Mouse (Mus musculus): ENCODE results near the gene Gm29427. TPM values are rescaled to one million over a fixed set of nuclear protein-coding genes. Genes with fewer than 3 reads are reported as not detected.
A peak's percentile ranks its signal among the peaks of the same experiment; 100 is the strongest.

Gm29427 gene
- not detected in 2 replicates for polyA plus RNA-seq (2014; fragmentation: Nextera tagmentation; extraction: Ambion mirVana)

DNA sequence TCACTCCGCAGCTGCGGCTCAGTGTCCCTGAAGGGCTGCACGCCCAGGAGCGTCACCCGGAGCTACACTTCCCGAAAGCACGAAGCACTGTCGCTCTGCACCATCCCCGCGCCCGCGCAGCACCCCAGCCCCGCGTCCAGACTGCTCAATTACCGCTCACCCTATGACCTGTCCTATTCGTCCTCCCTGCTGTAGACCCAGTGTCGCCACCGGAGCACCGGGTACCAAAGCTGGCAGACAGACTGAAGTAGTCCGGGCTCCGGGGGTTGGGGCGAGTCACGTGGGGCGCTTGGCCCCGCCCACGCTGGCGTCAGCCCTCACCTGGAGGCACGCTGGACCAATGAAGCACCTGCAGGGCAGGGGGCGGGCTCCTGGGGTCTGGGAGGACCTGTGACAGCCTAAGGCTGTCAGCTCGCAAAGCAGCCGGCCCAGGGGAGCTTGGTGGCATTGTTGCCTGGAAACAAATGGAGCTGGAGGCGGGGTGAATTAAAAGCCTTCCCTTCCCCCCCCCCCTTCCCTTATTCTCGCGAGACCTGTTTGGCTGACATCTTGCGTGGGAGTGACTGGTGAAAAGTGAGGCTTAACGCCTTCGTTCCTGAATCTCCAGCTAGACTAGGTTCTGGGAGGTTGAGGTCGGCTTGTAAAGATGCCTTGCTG lies at the start of gene Gm29427:
Gene Gm29427 (minus strand): TSS at position 239 of the 657 bp plus-strand sequence.
- no peaks in the 10 kb centered on the region for H3K9me3 ChIP-seq (replicated peaks; ENCODE audit: control insufficient read depth, low read length)
- H3K4me2 ChIP-seq: peak within 1 kb of the TSS; percentile 99
- ATAC-seq (replicated peaks; ENCODE audit: insufficient number of reproducible peaks, low FRiP score, low TSS enrichment): peak; percentile 91
- 0% methylated on average over 38 of the region's 38 CpGs for WGBS (ENCODE audit: insufficient replicate concordance)
- no peaks in the 10 kb centered on the region; the same call in 1 of the 2 replicates for H3K27me3 ChIP-seq (ENCODE audit: control insufficient read depth, insufficient read depth, low read length)
- H3K4me3 ChIP-seq (ENCODE audit: low read depth, low read length): peak within 1 kb of the TSS; percentile 98
- H3K36me3 ChIP-seq (ENCODE audit: control insufficient read depth, insufficient read depth, low read length): no peaks in the 10 kb centered on the region
- peak within 1 kb of the TSS; percentile 96 for H3K9ac ChIP-seq (ENCODE audit: low read depth, low read length)
- peak within 1 kb of the TSS; percentile 87 for H3K27ac ChIP-seq (ENCODE audit: low read depth, low read length)
- peaks cover 2% of the 10 kb centered on the region; the same call in 1 of the 2 replicates for H3K4me1 ChIP-seq (ENCODE audit: control insufficient read depth, insufficient read depth, low read length)

DNA sequence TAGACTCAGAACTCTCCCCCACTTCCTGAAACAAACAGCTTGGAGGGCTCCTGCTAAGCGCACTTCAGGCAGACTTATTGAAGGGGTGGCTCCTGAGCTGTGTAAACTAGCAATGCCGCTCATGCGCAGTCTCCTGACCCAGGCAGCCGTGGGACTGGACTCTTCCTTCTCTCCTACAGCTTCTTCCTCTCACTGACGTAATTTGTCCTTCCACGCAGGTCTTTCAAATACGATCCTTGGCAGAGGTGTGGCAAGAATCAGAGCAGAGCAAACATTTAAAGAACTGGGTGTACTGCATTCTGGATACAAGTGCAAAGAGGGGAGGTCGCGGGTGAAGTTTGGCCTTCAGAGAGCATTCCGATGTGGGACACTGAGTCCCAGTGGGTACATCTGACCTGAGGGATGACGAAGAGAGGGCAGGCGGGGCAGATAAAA lies 48.4 kb upstream of the Gm29427 start:
- WGBS (ENCODE audit: insufficient replicate concordance): 82% methylated on average over 12 of the region's 12 CpGs
- no peak for ATAC-seq (replicated peaks; ENCODE audit: insufficient number of reproducible peaks, low FRiP score, low TSS enrichment)
- H3K4me2 ChIP-seq: no peak overlapping the region

DNA sequence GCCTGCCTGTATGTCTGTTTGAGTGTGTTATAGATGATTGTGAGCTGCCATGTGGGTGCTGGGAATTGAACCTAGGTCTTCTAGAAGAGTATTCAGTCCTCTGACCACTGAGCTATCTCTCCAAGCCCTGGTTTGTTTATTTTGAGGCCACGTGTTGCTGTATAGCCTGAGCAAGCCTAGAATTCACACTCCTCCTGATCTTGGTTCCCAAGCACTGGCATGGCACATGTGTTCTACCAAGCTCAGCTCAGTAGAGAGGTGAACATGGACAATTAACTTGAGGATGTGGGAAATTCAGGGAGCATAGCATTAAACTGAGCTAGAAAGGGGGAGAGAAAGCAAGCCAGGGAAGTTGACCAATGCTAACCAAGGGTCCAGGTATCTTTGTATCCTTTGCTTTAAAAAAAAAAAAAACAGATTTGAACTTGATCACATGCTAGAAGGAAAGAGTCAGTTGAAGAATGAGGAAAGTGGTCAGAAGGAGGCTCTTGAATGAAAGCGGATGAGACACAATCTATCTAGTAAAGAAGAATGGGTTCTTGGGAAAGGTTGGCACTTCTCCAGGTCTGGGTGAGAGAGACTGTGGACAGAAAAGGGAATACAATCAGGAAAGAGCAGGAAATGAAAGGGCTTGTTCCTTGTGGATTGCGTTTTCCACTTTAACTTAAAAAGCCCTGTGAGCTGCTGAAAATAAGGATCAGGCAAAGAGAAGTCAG lies 46.6 kb upstream of the Gm29427 start:
- no peak overlapping the region for H3K27ac ChIP-seq (ENCODE audit: low read depth, low read length)
- peaks cover 5% of the 10 kb centered on the region; the same call in 1 of the 2 replicates for H3K4me1 ChIP-seq (ENCODE audit: control insufficient read depth, insufficient read depth, low read length)
- H3K9me3 ChIP-seq (replicated peaks; ENCODE audit: control insufficient read depth, low read length): no peaks in the 10 kb centered on the region
- H3K4me3 ChIP-seq (ENCODE audit: low read depth, low read length): no peak overlapping the region
- no peak overlapping the region for H3K4me2 ChIP-seq
- 65% methylated on average over 3 of the region's 3 CpGs for WGBS (ENCODE audit: insufficient replicate concordance)
- no peak overlapping the region for H3K9ac ChIP-seq (ENCODE audit: low read depth, low read length)
- H3K27me3 ChIP-seq (ENCODE audit: control insufficient read depth, insufficient read depth, low read length): no peaks in the 10 kb centered on the region
- no peaks in the 10 kb centered on the region for H3K36me3 ChIP-seq (ENCODE audit: control insufficient read depth, insufficient read depth, low read length)
- ATAC-seq (replicated peaks; ENCODE audit: insufficient number of reproducible peaks, low FRiP score, low TSS enrichment): no peak

More for the DNA sequence above, 48.4 kb upstream of the Gm29427 start:
- no peaks in the 10 kb centered on the region for H3K27me3 ChIP-seq (ENCODE audit: control insufficient read depth, insufficient read depth, low read length)
- H3K9ac ChIP-seq (ENCODE audit: low read depth, low read length): no peak overlapping the region
- H3K27ac ChIP-seq (ENCODE audit: low read depth, low read length): no peak overlapping the region
- no peaks in the 10 kb centered on the region for H3K36me3 ChIP-seq (ENCODE audit: control insufficient read depth, insufficient read depth, low read length)
- peaks cover 5% of the 10 kb centered on the region; the same call in 1 of the 2 replicates for H3K4me1 ChIP-seq (ENCODE audit: control insufficient read depth, insufficient read depth, low read length)
- H3K9me3 ChIP-seq (replicated peaks; ENCODE audit: control insufficient read depth, low read length): no peaks in the 10 kb centered on the region
- no peak overlapping the region for H3K4me3 ChIP-seq (ENCODE audit: low read depth, low read length)

DNA sequence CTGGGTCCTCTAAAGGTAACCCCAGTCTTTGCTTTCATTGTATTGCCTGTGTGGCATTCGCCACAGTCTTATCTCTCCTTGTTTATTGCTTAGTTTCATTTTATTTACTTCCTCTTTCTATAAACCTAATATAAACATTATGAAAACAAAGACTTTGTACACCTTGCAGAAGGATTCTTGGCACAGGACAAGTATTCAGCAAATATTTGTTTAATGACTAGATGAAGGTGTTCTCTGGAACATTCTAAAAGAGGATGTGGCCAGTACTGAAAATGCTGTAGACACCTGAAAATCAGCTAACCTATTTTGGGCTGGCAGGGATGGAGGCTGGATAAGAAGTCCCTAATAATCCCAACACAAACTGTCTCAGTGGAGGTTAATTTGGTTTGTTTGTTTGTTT lies 46.0 kb upstream of the Gm29427 start:
- Histone ChIP-seq H3K4me3 (ENCODE audit: low read depth, low read length) (no peak overlapping the region), H3K9ac (ENCODE audit: low read depth, low read length) (no peak overlapping the region), H3K27ac (ENCODE audit: low read depth, low read length) (no peak overlapping the region), H3K36me3 (ENCODE audit: control insufficient read depth, insufficient read depth, low read length) (no peaks in the 10 kb centered on the region), H3K27me3 (ENCODE audit: control insufficient read depth, insufficient read depth, low read length) (no peaks in the 10 kb centered on the region), H3K4me1 (ENCODE audit: control insufficient read depth, insufficient read depth, low read length) (peaks cover 5% of the 10 kb centered on the region; the same call in 1 of the 2 replicates), H3K4me2 (no peak overlapping the region), H3K9me3 (replicated peaks; ENCODE audit: control insufficient read depth, low read length) (no peaks in the 10 kb centered on the region)
- no peak for ATAC-seq (replicated peaks; ENCODE audit: insufficient number of reproducible peaks, low FRiP score, low TSS enrichment)
- 69% methylated on average over 1 of the region's 1 CpGs for WGBS (ENCODE audit: insufficient replicate concordance)

DNA sequence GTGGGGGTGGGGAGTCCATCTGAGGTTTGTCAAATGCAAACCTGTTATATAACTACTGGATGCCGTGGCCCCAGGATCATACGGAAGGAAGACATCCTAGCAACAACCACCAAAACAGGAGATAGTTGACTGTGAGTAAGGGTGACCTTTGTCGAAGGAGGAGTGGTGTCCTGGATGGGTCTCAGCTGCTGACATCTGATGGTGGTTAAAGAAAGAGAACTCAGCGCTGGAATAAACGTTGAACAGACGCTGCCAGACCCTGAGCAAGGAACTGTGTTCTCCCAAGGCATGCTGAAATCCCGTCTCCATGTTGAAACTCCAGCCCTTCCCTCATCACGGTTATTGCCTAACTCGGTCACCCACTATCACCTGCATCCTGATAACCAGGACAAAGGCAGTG lies 44.1 kb upstream of the Gm29427 start:
- no peak for ATAC-seq (replicated peaks; ENCODE audit: insufficient number of reproducible peaks, low FRiP score, low TSS enrichment)
- no peaks in the 10 kb centered on the region for H3K27me3 ChIP-seq (ENCODE audit: control insufficient read depth, insufficient read depth, low read length)
- H3K27ac ChIP-seq (ENCODE audit: low read depth, low read length): no peak overlapping the region
- no peaks in the 10 kb centered on the region for H3K36me3 ChIP-seq (ENCODE audit: control insufficient read depth, insufficient read depth, low read length)
- WGBS (ENCODE audit: insufficient replicate concordance): 39% methylated on average over 9 of the region's 9 CpGs
- H3K4me3 ChIP-seq (ENCODE audit: low read depth, low read length): no peak overlapping the region
- no peaks in the 10 kb centered on the region for H3K9me3 ChIP-seq (replicated peaks; ENCODE audit: control insufficient read depth, low read length)
- peaks cover 5% of the 10 kb centered on the region; the same call in 1 of the 2 replicates for H3K4me1 ChIP-seq (ENCODE audit: control insufficient read depth, insufficient read depth, low read length)
- H3K9ac ChIP-seq (ENCODE audit: low read depth, low read length): no peak overlapping the region
- H3K4me2 ChIP-seq: no peak overlapping the region

DNA sequence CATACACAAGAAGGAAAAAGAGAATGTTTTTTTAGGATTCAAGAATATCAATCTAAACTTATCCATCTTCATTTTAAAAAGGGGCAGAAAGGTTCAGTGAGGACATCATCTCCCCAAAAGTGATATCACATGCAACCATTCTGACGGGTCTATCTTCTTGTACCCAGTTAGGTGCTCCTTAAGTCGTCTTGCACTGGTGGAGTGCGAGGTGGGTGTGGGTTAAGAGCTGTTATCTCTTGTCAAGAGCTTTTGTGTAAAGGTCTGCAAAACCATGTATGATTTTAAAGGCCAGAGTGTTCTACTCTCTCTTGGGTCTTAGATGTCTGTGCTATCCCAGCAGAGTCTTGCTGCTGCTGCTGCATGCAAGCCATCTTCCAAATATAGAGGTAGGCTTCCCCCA lies 31.2 kb upstream of the Gm29427 start:
- H3K36me3 ChIP-seq (ENCODE audit: control insufficient read depth, insufficient read depth, low read length): no peaks in the 10 kb centered on the region
- no peak for ATAC-seq (replicated peaks; ENCODE audit: insufficient number of reproducible peaks, low FRiP score, low TSS enrichment)
- 58% methylated on average over 3 of the region's 3 CpGs for WGBS (ENCODE audit: insufficient replicate concordance)
- no peak overlapping the region for H3K27ac ChIP-seq (ENCODE audit: low read depth, low read length)
- peaks cover 4% of the 10 kb centered on the region; the same call in 1 of the 2 replicates for H3K4me1 ChIP-seq (ENCODE audit: control insufficient read depth, insufficient read depth, low read length)
- no peak overlapping the region for H3K9ac ChIP-seq (ENCODE audit: low read depth, low read length)
- no peaks in the 10 kb centered on the region for H3K9me3 ChIP-seq (replicated peaks; ENCODE audit: control insufficient read depth, low read length)
- no peak overlapping the region for H3K4me3 ChIP-seq (ENCODE audit: low read depth, low read length)
- H3K4me2 ChIP-seq: no peak overlapping the region
- no peaks in the 10 kb centered on the region for H3K27me3 ChIP-seq (ENCODE audit: control insufficient read depth, insufficient read depth, low read length)

DNA sequence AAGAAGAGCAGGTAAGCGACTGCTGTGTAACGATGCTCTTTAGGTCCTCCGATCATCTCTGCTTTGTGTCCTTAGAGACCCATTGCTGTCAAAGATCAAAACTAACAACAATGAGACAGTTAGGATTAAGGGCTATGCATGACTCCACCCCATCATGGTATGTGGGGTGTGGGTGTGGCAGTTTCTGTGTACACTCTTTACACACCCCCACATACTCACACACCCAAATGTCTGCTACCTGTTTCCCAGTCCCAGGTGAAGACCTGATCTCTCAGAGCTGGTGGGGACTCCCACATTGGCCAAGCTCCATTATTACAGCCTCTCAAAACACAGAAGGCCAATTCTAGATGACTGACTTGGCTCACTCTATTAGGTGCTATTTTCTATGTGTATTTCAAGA lies 30.0 kb upstream of the Gm29427 start:
- Histone ChIP-seq H3K4me1 (ENCODE audit: control insufficient read depth, insufficient read depth, low read length) (peaks cover 14% of the 10 kb centered on the region), H3K36me3 (ENCODE audit: control insufficient read depth, insufficient read depth, low read length) (no peaks in the 10 kb centered on the region), H3K9me3 (replicated peaks; ENCODE audit: control insufficient read depth, low read length) (no peaks in the 10 kb centered on the region), H3K4me2 (no peak overlapping the region), H3K27me3 (ENCODE audit: control insufficient read depth, insufficient read depth, low read length) (no peaks in the 10 kb centered on the region), H3K4me3 (ENCODE audit: low read depth, low read length) (no peak overlapping the region), H3K27ac (ENCODE audit: low read depth, low read length) (no peak overlapping the region), H3K9ac (ENCODE audit: low read depth, low read length) (no peak overlapping the region)
- WGBS (ENCODE audit: insufficient replicate concordance): 93% methylated on average over 3 of the region's 3 CpGs
- ATAC-seq (replicated peaks; ENCODE audit: insufficient number of reproducible peaks, low FRiP score, low TSS enrichment): no peak

DNA sequence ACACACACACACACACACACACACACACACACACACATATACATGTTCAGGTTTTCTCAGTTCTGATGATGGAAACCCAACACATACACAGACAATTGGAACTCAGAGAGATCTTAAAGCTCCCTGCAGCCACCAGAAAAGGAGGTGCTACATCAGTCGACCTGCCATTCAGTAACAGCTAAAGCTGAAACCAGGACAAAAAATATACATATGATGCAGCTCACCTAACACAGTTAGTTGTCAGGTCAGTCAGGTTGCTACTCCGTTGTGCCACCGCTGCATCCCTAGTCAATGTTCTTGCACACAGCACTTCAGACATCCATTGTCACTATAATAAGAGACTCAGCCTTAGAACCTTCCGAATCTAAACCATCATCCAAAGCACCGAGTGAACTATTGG lies 29.4 kb upstream of the Gm29427 start:
- no peaks in the 10 kb centered on the region for H3K9me3 ChIP-seq (replicated peaks; ENCODE audit: control insufficient read depth, low read length)
- WGBS (ENCODE audit: insufficient replicate concordance): 87% methylated on average over 5 of the region's 5 CpGs
- no peaks in the 10 kb centered on the region for H3K36me3 ChIP-seq (ENCODE audit: control insufficient read depth, insufficient read depth, low read length)
- no peak for ATAC-seq (replicated peaks; ENCODE audit: insufficient number of reproducible peaks, low FRiP score, low TSS enrichment)
- no peak overlapping the region for H3K9ac ChIP-seq (ENCODE audit: low read depth, low read length)
- no peak overlapping the region for H3K4me2 ChIP-seq
- H3K4me1 ChIP-seq (ENCODE audit: control insufficient read depth, insufficient read depth, low read length): peaks cover 15% of the 10 kb centered on the region
- H3K27me3 ChIP-seq (ENCODE audit: control insufficient read depth, insufficient read depth, low read length): no peaks in the 10 kb centered on the region
- no peak overlapping the region for H3K4me3 ChIP-seq (ENCODE audit: low read depth, low read length)
- H3K27ac ChIP-seq (ENCODE audit: low read depth, low read length): no peak overlapping the region

Data from heart, embryonic 11.5 days (tissue).